Mouse (Mus musculus): ENCODE measurements around the gene Hoxb1. TPM values are rescaled to one million over a fixed set of nuclear protein-coding genes. Genes with fewer than 3 reads are reported as not detected.

Hoxb1 gene
- polyA plus RNA-seq, 1 experiment: not detected

DNA sequence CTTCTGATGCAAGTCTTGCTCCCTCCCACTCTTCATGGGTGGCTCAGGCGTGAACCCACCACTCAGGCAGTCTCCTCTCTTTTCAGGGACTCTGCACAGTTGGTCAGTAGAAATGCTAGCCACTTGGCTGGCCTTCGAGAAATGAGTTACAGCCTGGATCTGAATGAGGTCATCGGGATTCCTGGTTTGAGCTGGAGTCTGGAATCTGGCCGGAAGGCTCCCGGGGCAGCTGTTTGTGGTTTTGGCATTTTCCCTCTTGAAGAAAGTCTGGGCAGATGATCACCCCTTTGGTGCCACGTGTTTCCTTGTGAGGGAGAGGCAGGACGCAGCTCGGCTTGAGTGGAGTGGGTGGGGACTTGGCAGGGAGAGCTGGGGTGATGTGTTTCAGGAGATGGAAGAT is 48.0 kb downstream of the Hoxb1 start:
- no peaks in the 10 kb centered on the region for H3K36me3 ChIP-seq (ENCODE audit: control insufficient read depth, insufficient read depth, low read length)
- TF ChIP-seq POLR2A (IDR thresholded peaks at IDR 0.05; ENCODE audit: low read depth, low read length): no peak
- TF ChIP-seq CTCF (IDR thresholded peaks at IDR 0.05; ENCODE audit: extremely low read depth, insufficient read depth, insufficient read length, insufficient replicate concordance): no peak
- DNase-seq (ENCODE audit: low read depth in 1 of 2, low spot score in 2 of 2): no peak
- WGBS: 29% methylated on average over 8 of the region's 8 CpGs
- H3K4me3 ChIP-seq (ENCODE audit: extremely low read depth, insufficient read depth, insufficient read length): no peak overlapping the region
- no peaks in the 10 kb centered on the region for H3K4me1 ChIP-seq (ENCODE audit: control insufficient read depth, insufficient read depth, insufficient read length)
- H3K27ac ChIP-seq (ENCODE audit: insufficient read depth, low read length): no peak overlapping the region
- no peaks in the 10 kb centered on the region for H3K27me3 ChIP-seq (ENCODE audit: control insufficient read depth, insufficient read depth, low read length)

GRCm38 (mm10) chr11:96414002-96414401 is 48.5 kb downstream of the Hoxb1 start:
- Histone ChIP-seq H3K4me3 (ENCODE audit: extremely low read depth, insufficient read depth, insufficient read length) (no peak overlapping the region), H3K27me3 (ENCODE audit: control insufficient read depth, insufficient read depth, low read length) (no peaks in the 10 kb centered on the region), H3K36me3 (ENCODE audit: control insufficient read depth, insufficient read depth, low read length) (no peaks in the 10 kb centered on the region), H3K27ac (ENCODE audit: insufficient read depth, low read length) (no peak overlapping the region), H3K4me1 (ENCODE audit: control insufficient read depth, insufficient read depth, insufficient read length) (no peaks in the 10 kb centered on the region)
- DNase-seq (ENCODE audit: low read depth in 1 of 2, low spot score in 2 of 2): no peak
- TF ChIP-seq CTCF (IDR thresholded peaks at IDR 0.05; ENCODE audit: extremely low read depth, insufficient read depth, insufficient read length, insufficient replicate concordance) (no peak), POLR2A (IDR thresholded peaks at IDR 0.05; ENCODE audit: low read depth, low read length) (no peak)
- 65% methylated on average over 2 of the region's 2 CpGs for WGBS

Other genes starting within 250 kb of the Hoxb1 start
- gene Ttll6, start 232.0 kb upstream of the Hoxb1 start, polyA plus RNA-seq (2012; rRNA removed): not detected in 2 replicates
- gene Hoxb13, start 171.4 kb upstream of the Hoxb1 start, polyA plus RNA-seq (2012; rRNA removed): not detected in 2 replicates
- 0.26 and 0.27 TPM in 2 replicates for gene Hoxb9, start 94.3 kb upstream of the Hoxb1 start, polyA plus RNA-seq (2012; rRNA removed)
- gene Hoxb8, start 83.8 kb upstream of the Hoxb1 start, polyA plus RNA-seq (2012; rRNA removed): 0.37 and 0.43 TPM in 2 replicates
- gene Hoxb7, start 79.1 kb upstream of the Hoxb1 start, polyA plus RNA-seq (2012; rRNA removed): 0.60 and 0.62 TPM in 2 replicates
- gene Hoxb6, start 73.3 kb upstream of the Hoxb1 start, polyA plus RNA-seq (2012; rRNA removed): 1.2 and 1.3 TPM in 2 replicates
- gene Hoxb5, start 62.4 kb upstream of the Hoxb1 start, polyA plus RNA-seq (2012; rRNA removed): 0.37 and 0.40 TPM in 2 replicates
- gene Hoxb4, start 47.5 kb upstream of the Hoxb1 start, polyA plus RNA-seq (2012; rRNA removed): 2.6 and 3.3 TPM in 2 replicates
- 2.0 and 2.6 TPM in 2 replicates for gene Hoxb3, start 42.4 kb upstream of the Hoxb1 start, polyA plus RNA-seq (2012; rRNA removed)
- 1.9 and 2.4 TPM in 2 replicates for gene Hoxb2, start 15.2 kb upstream of the Hoxb1 start, polyA plus RNA-seq (2012; rRNA removed)
- 20.1 and 22.3 TPM in 2 replicates for gene Skap1, start 98.8 kb downstream of the Hoxb1 start, polyA plus RNA-seq (2012; rRNA removed)